Mouse (Mus musculus): ENCODE results near the gene Coil. TPM values are rescaled to one million over a fixed set of nuclear protein-coding genes. Genes with fewer than 3 reads are reported as not detected.

The Coil gene
- polyA plus RNA-seq, 1 experiment from 2014 or later, result 13.9 TPM

GRCm38 (mm10) chr11:89017514-89018182, 47.6 kb downstream of the Coil start:
- 85% methylated on average over 9 of the region's 9 CpGs for WGBS
- Histone ChIP-seq H3K4me2 (replicated peaks) (no peak overlapping the region), H3K27ac (no peak overlapping the region), H3K4me3 (replicated peaks) (no peak overlapping the region), H3K9me3 (no peaks in the 10 kb centered on the region), H3K4me1 (replicated peaks) (peaks cover 17% of the 10 kb centered on the region; the same call in 1 of the 2 replicates), H3K36me3 (peaks cover 18% of the 10 kb centered on the region), H3K9ac (no peak overlapping the region), H3K27me3 (replicated peaks) (no peaks in the 10 kb centered on the region)
- no peak for ATAC-seq

- WGBS, result 60% methylated on average over 9 of the region's 9 CpGs
- 0 out of 2 replicates have a peak overlapping the region, but pooled peaks have one; percentile 17 for H3K27ac ChIP-seq
Measured at GRCm38 (mm10) chr11:89020681-89021305, 50.7 kb downstream of the Coil start.

GRCm38 (mm10) chr11:89021687-89022086, 51.6 kb downstream of the Coil start:
- no peak for ATAC-seq
- Histone ChIP-seq H3K4me1 (replicated peaks) (peaks cover 29% of the 10 kb centered on the region), H3K9me3 (no peaks in the 10 kb centered on the region), H3K4me2 (replicated peaks) (no peak overlapping the region), H3K36me3 (no peaks in the 10 kb centered on the region), H3K27me3 (replicated peaks) (no peaks in the 10 kb centered on the region), H3K4me3 (replicated peaks) (no peak overlapping the region), H3K9ac (no peak overlapping the region), H3K27ac (peak overlapping the region; percentile 79)
- WGBS, result 65% methylated on average over 7 of the region's 7 CpGs

More at GRCm38 (mm10) chr11:89020681-89021305, 50.7 kb downstream of the Coil start:
- Histone ChIP-seq H3K4me2 (replicated peaks) (no peak overlapping the region), H3K9ac (no peak overlapping the region), H3K27me3 (replicated peaks) (no peaks in the 10 kb centered on the region), H3K9me3 (no peaks in the 10 kb centered on the region), H3K36me3 (peaks cover 7% of the 10 kb centered on the region; the same call in 1 of the 2 replicates), H3K4me3 (replicated peaks) (no peak overlapping the region), H3K4me1 (replicated peaks) (peaks cover 29% of the 10 kb centered on the region)
- ATAC-seq, result no peak

GRCm38 (mm10) chr11:89022120-89022731, 52.2 kb downstream of the Coil start:
- Histone ChIP-seq H3K9me3 (no peaks in the 10 kb centered on the region), H3K4me2 (replicated peaks) (0 out of 2 replicates have a peak overlapping the region, but pooled peaks have one; percentile 1), H3K9ac (no peak overlapping the region), H3K4me1 (replicated peaks) (peaks cover 29% of the 10 kb centered on the region), H3K36me3 (no peaks in the 10 kb centered on the region), H3K27me3 (replicated peaks) (no peaks in the 10 kb centered on the region), H3K4me3 (replicated peaks) (no peak overlapping the region), H3K27ac (peak overlapping the region; percentile 79)
- peak; percentile 75 for ATAC-seq
- 33% methylated on average over 8 of the region's 8 CpGs for WGBS

GRCm38 (mm10) chr11:89023477-89023876, 53.4 kb downstream of the Coil start:
- no peaks in the 10 kb centered on the region for H3K9me3 ChIP-seq
- no peak overlapping the region for H3K9ac ChIP-seq
- H3K4me3 ChIP-seq (replicated peaks), result no peak overlapping the region
- H3K27ac ChIP-seq, result peak overlapping the region; percentile 79
- no peak overlapping the region for H3K4me2 ChIP-seq (replicated peaks)
- WGBS, result 68% methylated on average over 10 of the region's 10 CpGs
- H3K4me1 ChIP-seq (replicated peaks), result peaks cover 36% of the 10 kb centered on the region
- ATAC-seq, result no peak
- H3K36me3 ChIP-seq, result no peaks in the 10 kb centered on the region
- no peaks in the 10 kb centered on the region for H3K27me3 ChIP-seq (replicated peaks)

GRCm38 (mm10) chr11:89024181-89024881, 54.3 kb downstream of the Coil start:
- H3K9me3 ChIP-seq, result no peaks in the 10 kb centered on the region
- H3K27ac ChIP-seq, result peak overlapping the region; percentile 79
- ATAC-seq, result peak; percentile 76
- WGBS, result 21% methylated on average over 11 of the region's 11 CpGs
- H3K36me3 ChIP-seq, result no peaks in the 10 kb centered on the region
- H3K4me2 ChIP-seq (replicated peaks), result peak overlapping the region; percentile 35
- no peak overlapping the region for H3K4me3 ChIP-seq (replicated peaks)
- no peak overlapping the region for H3K9ac ChIP-seq
- H3K27me3 ChIP-seq (replicated peaks), result no peaks in the 10 kb centered on the region
- H3K4me1 ChIP-seq (replicated peaks), result peaks cover 38% of the 10 kb centered on the region

GRCm38 (mm10) chr11:89025603-89026002, 55.6 kb downstream of the Coil start:
- Histone ChIP-seq H3K9ac (no peak overlapping the region), H3K4me1 (replicated peaks) (peaks cover 38% of the 10 kb centered on the region), H3K27ac (no peak overlapping the region), H3K4me2 (replicated peaks) (no peak overlapping the region), H3K9me3 (no peaks in the 10 kb centered on the region), H3K27me3 (replicated peaks) (no peaks in the 10 kb centered on the region), H3K4me3 (replicated peaks) (no peak overlapping the region), H3K36me3 (no peaks in the 10 kb centered on the region)
- WGBS, result 75% methylated on average over 3 of the region's 3 CpGs
- no peak for ATAC-seq

- H3K4me3 ChIP-seq (replicated peaks), result no peak overlapping the region
- H3K9me3 ChIP-seq, result no peaks in the 10 kb centered on the region
- H3K4me1 ChIP-seq (replicated peaks), result peaks cover 33% of the 10 kb centered on the region
- no peak overlapping the region for H3K27ac ChIP-seq
- H3K27me3 ChIP-seq (replicated peaks), result no peaks in the 10 kb centered on the region
- H3K9ac ChIP-seq, result no peak overlapping the region
- ATAC-seq, result no peak
- H3K4me2 ChIP-seq (replicated peaks), result no peak overlapping the region
- WGBS, result 90% methylated on average over 3 of the region's 3 CpGs
- H3K36me3 ChIP-seq, result no peaks in the 10 kb centered on the region
Measured at GRCm38 (mm10) chr11:89026117-89026516, 56.1 kb downstream of the Coil start.

GRCm38 (mm10) chr11:89027955-89028361, 57.9 kb downstream of the Coil start:
- peak; percentile 3; the same call in 1 of the 2 replicates for ATAC-seq
- no peak overlapping the region for H3K4me3 ChIP-seq (replicated peaks)
- H3K27ac ChIP-seq, result no peak overlapping the region
- no peaks in the 10 kb centered on the region for H3K36me3 ChIP-seq
- no peak overlapping the region for H3K9ac ChIP-seq
- H3K27me3 ChIP-seq (replicated peaks), result no peaks in the 10 kb centered on the region
- H3K4me1 ChIP-seq (replicated peaks), result peaks cover 23% of the 10 kb centered on the region
- no peaks in the 10 kb centered on the region for H3K9me3 ChIP-seq
- 57% methylated on average over 10 of the region's 10 CpGs for WGBS
- no peak overlapping the region for H3K4me2 ChIP-seq (replicated peaks)

GRCm38 (mm10) chr11:89028871-89029405, 58.9 kb downstream of the Coil start:
- 0 out of 2 replicates have a peak overlapping the region, but pooled peaks have one; percentile 22 for H3K27ac ChIP-seq
- H3K36me3 ChIP-seq, result no peaks in the 10 kb centered on the region
- H3K4me1 ChIP-seq (replicated peaks), result peaks cover 20% of the 10 kb centered on the region
- H3K9me3 ChIP-seq, result no peaks in the 10 kb centered on the region
- no peak overlapping the region for H3K4me2 ChIP-seq (replicated peaks)
- no peak overlapping the region for H3K9ac ChIP-seq
- no peak overlapping the region for H3K4me3 ChIP-seq (replicated peaks)
- ATAC-seq, result 0 out of 2 replicates have a peak, but pooled peaks have one; percentile 24
- 37% methylated on average over 10 of the region's 10 CpGs for WGBS
- no peaks in the 10 kb centered on the region for H3K27me3 ChIP-seq (replicated peaks)

GRCm38 (mm10) chr11:89030552-89030951, 60.5 kb downstream of the Coil start:
- Histone ChIP-seq H3K9me3 (no peaks in the 10 kb centered on the region), H3K4me1 (replicated peaks) (peaks cover 11% of the 10 kb centered on the region), H3K36me3 (no peaks in the 10 kb centered on the region), H3K9ac (no peak overlapping the region), H3K4me3 (replicated peaks) (no peak overlapping the region), H3K4me2 (replicated peaks) (no peak overlapping the region), H3K27me3 (replicated peaks) (no peaks in the 10 kb centered on the region), H3K27ac (no peak overlapping the region)
- ATAC-seq, result no peak
- WGBS, result 87% methylated on average over 6 of the region's 6 CpGs

GRCm38 (mm10) chr11:89031189-89031588, 61.1 kb downstream of the Coil start:
- no peak overlapping the region for H3K4me3 ChIP-seq (replicated peaks)

More at GRCm38 (mm10) chr11:89031189-89031588, 61.1 kb downstream of the Coil start:
- Histone ChIP-seq H3K27ac (no peak overlapping the region), H3K36me3 (no peaks in the 10 kb centered on the region), H3K9me3 (no peaks in the 10 kb centered on the region), H3K4me2 (replicated peaks) (no peak overlapping the region), H3K27me3 (replicated peaks) (no peaks in the 10 kb centered on the region), H3K9ac (no peak overlapping the region), H3K4me1 (replicated peaks) (peaks cover 11% of the 10 kb centered on the region)
- ATAC-seq, result no peak
- WGBS, result 77% methylated on average over 1 of the region's 1 CpGs
